Mouse (Mus musculus) cerebellum, adult 11 months (tissue): ENCODE data around the gene Fmo6.

ENCODE experiments used
- DNase-seq: peaks from one replicate; pipeline ENCODE4 v3.0.0; 2022

Gene Fmo6

GRCm38 (mm10) chr1:162937415-162937814, at the start of gene Fmo6:
TSS of gene Fmo6 (minus strand) at chr1:162937515.
- no peak for DNase-seq

DNA sequence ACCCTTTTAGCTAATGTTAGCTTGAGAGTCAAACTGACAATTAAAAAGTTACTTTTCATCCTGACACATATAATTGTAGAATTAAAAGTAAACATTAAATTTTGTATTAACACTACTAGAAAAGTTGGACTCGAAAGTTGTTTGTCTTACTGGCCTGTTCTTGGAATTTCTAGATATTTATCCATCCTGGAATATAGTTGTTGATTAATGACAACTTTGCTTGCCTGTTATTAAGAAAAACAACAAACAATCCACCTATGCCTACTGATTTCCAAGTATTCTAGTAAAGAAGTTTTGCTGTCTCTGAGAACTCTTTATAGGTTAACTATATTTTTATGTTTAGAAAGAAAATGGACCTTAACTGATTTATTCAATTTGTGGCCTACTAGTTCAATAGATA, 49.5 kb upstream of the Fmo6 start:
- no peak for DNase-seq

GRCm38 (mm10) chr1:162986121-162986748, 48.9 kb upstream of the Fmo6 start:
- DNase-seq, result no peak

GRCm38 (mm10) chr1:162984428-162984827, 47.1 kb upstream of the Fmo6 start, which contains the start of gene Fmo3:
TSS of gene Fmo3 (minus strand) at chr1:162984528.
- DNase-seq, result no peak

GRCm38 (mm10) chr1:162963556-162963955, 26.2 kb upstream of the Fmo6 start:
- no peak for DNase-seq

DNA sequence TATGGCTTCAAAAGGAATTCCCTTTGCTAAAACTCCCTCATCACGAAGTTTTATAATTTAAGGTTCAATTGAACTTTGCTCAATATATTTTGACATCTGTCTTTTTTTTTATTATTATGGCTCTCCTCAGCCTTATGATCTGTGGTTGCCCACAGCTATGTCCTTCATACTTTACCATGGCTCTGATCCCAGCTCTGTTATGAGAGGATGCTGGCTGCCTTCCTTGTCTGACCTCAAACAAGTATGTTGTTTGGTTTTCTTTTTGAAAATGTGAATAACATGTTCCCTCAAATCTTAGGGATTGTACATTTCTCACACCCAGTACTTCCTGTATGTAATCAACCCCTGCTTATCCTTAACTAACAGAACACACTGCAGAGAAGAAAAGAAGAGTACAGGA, 20.1 kb upstream of the Fmo6 start:
- DNase-seq, result no peak

GRCm38 (mm10) chr1:162953079-162953478, 15.8 kb upstream of the Fmo6 start:
- no peak for DNase-seq

DNA sequence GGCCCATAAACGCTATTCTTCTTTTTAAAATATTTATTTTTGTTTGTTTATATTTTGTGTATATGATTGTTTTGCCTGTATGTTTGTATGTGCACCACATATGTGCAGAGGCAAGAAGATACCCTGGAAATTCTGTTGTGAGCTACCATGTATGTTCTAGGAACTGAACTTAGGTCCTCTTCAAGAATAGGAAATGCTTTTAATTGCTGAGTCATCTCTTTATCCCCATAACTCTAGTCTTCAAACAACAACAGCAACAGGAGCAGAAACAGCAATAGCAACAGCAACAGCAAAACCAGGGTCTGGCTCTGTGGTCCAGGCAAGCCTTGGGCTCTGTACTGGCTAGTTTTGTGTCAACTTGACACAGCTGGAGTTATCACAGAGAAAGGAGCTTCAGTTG, 12.4 kb upstream of the Fmo6 start:
- no peak for DNase-seq

GRCm38 (mm10) chr1:162947934-162948333, 10.6 kb upstream of the Fmo6 start:
- DNase-seq, result no peak

DNA sequence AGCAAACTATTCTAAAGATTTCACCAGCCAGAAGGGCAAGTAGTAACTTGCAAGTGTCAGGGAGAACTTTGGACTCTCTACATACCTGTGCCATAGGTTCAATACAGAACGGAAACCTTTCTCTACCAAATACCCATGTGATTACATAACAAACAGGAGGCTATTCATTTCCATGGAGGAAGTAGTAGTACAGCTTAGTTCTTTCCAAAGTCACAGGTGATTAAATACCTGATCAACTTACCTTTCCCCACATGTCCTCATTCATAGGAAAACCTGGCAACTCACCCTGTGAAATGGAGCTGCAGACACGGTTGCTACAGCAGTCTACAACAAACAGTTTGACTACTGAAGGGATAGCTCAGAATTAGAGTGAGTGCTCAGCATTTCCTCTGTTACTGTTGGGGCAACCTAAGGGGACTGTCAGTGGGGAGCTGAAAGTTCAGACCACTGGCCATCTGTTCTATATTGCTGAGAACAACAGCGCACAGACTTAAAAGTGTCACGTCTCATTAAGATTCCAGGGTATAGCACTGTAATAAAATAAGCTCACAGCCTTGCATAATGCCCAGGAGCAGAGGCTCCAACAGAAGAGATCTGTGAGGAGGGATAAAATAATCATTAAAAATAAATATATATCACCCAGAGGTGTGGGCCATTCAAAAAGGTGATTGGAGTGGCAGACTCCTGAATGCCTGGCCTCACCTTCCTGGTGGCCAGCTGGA, 9.7 kb upstream of the Fmo6 start:
- DNase-seq, result no peak

DNA sequence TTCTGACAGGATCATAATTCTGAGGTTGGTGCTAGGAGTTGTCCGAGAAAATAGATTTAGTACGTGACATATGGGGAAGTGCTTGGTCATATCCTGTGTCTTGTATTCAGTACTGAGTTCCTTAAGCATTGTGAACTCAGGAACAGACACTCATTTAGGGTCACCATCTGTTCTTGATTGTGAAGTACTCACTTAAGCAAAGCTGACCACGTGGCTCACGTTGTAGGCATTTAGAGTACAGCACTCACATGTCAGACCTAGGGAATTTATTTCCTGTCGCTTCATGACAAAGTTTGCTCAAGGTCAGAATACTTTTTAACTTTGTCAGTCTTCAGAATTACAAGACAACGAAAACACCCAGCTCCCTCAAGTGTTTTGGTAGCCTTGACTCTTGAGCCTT, 6.4 kb upstream of the Fmo6 start:
- no peak for DNase-seq

DNA sequence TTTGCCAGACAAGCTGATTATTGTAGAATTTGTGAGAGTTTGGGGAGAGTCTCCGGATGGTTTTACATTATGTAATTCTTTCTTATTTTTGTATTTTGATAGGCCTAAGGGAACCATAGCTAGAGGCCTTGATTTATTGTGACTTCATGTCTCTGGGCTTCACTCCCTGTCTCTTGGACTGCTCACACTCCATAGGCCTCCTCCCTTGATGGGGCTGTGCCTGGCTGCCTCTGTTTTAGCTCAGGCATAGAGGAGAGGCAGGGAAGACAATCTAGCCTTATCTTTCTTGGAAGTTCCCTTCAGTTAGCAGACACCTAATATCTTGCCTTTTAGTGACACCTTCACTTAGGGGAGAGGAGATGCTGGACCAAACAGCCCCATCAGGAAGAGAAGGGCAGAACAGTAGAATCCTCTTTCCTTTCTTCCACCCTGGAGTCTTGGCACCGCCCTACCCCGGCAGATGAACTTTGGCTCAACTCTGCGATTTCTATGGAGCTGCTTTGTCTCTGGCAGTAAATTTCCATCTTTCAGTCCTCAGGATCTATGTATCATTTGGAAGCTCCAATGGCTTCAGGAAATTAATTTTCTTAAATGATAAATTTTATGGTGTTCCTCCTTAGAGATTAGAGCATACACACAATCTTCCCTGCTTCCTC, 1.5 kb upstream of the Fmo6 start:
- DNase-seq, result no peak

DNA sequence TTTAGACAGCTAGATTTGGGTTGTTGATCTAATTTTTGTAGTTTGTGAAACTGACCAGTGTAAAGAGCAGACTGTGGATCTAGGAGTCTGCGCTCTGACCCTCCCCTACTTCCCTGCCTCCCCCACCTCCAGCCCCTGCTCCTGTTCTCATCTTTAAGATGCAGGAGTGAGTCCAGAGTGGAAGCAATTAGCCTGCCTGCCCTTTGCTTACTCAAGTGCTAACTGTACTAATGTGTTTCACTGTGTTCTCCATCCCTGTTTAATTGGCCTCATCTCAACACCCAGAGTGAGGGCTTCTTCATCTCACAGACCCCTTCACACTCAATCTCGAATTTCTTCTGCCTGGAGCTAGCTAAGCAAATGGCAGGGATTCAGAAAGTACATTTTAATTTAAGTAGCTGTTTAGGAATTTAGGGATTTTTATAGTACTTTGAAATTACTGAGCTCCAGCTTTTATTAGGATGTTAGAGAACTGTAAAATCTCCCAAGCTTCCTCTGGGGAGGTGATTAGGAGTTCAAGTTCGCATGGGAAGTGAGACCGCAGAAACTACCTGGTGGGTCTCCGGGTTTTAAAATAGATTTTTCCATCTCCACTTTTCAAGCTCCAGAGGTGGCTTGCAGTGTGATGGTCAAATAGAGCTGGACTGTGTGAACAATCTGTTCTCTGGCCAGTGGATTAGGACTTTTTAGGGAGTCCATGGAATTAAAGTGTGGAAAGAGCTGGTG, 818 bp upstream of the Fmo6 start:
- DNase-seq, result no peak

DNA sequence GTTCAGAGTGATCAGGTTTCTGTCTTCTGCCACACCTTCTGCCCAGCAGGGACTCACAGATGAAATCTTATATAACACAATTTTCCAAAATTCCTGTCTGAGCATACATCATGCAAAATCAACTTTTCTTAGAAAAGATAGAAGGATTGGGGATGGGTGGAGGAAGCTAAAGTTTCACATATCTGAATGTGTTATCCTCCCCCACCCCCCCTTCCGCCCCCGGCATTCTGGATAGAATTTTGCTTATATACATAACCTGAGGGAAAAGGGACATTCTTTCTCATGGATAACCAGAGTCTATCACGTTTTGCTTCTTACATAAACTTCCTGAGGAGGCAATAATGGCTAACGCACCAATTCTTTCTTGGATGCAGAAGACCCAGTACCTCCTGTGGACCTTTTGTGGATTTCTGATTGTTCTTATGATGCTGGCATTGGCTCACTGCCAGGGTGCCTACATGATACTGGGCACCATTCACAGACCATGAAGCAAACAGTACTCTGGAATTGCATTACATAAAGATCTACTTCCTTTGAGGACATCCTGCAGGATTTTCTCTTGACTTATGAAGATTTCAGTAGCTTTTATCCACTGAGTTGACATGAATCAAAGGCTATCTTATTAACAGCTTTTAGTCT, 2.8 kb downstream of the Fmo6 start:
- no peak for DNase-seq

- DNase-seq, result no peak
These were observed 4.9 kb downstream of the Fmo6 start for GRCm38 (mm10) chr1:162932386-162932785.

- DNase-seq, result no peak
These were observed 5.4 kb downstream of the Fmo6 start for GRCm38 (mm10) chr1:162931880-162932279.

DNA sequence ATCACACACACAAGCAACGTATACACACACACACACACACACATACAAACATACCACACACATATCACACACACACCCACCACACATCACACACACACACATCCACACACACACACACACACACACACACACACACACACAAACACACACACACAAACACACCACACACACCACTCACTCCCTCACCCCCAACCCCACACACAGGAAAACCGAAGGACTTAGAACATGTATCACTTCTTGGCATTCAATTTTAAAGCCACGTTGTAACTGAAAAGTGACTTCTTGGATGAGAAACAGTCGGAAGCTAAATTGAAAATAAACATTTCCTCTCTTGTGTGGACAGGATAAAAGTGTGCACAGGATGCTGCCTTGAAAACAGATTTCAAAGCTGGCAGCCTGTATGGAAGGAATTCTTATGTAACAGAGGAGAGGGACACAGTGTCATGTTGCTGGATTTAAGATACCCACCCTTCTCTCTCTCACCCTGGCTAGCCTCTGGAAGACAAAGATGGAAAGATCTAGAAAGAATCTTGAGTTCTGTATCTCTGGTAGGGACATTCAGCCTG, 5.9 kb downstream of the Fmo6 start:
- no peak for DNase-seq

DNA sequence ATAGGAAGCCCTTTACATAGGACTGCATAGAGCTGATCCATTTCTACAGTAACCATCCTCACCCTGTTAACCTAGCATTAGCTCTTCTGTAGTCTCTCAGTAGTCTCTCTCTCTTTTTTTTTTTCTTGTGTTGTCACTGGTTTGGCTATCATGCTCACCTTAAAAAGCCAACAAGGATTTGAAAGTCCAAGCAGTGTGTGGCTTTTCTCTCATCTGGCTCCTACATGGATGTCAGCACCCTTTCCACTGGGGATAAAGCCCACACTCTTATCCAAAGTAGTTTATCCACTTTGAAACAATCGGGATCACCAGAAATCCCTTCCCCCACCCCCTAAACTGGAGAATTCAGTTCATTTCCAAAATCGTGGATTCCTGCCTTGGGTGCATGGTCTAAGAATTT, 6.7 kb downstream of the Fmo6 start:
- DNase-seq, result no peak

GRCm38 (mm10) chr1:162929146-162929545, 8.2 kb downstream of the Fmo6 start:
- no peak for DNase-seq

- DNase-seq, result no peak
These were observed 12.2 kb downstream of the Fmo6 start for GRCm38 (mm10) chr1:162925121-162925520.

DNA sequence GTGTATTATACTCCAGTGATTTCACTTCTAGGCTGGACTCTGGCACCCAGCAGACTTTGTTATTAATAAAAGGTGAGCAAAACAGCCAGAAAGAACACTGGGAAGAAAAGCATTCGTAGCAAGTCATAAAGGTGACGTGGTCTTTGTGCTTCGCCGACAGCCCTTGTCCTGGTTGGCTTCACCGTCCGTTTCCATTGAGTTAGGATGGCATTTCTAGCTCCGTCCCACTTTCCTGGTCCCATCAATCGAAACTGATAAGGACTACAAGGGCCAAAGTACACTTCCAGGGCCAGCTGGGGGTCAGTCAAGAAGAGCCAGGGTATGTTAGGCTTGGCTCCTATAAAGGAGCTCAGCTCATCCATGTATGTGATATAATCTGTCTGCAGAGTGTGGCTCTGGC, 20.7 kb downstream of the Fmo6 start:
- DNase-seq, result no peak

- no peak for DNase-seq
These were observed 22.3 kb downstream of the Fmo6 start for GRCm38 (mm10) chr1:162914932-162915556.
